Mouse (Mus musculus) forebrain, embryonic 14.5 days (tissue): Measurements from ENCODE around the gene Idi1. TPM values are rescaled to one million over a fixed set of nuclear protein-coding genes. Genes with fewer than 3 reads are reported as not detected.
"Not testable (repeated sequence)": the region's sequence is repeated elsewhere in the genome, so short reads cannot be mapped to it uniquely, and the experiment has no call there.

Experiments used
- ATAC-seq: fragments of 200-750 bp; cut with Nextera tagmentation; 2 replicates; pipeline ENCODE4 v1.8.0; 2017; ENCODE audit warnings: mild to moderate bottlenecking, moderate library complexity
- DNase-seq: peaks from one replicate; pipeline ENCODE4 v3.0.0-alpha.2; 2015; ENCODE audit warnings: low spot score
- H3K27ac ChIP-seq: fragments of 300-500 bp; sonication (generic); 2 replicates; pipeline ENCODE4 v1.5.1; 2014; ENCODE audit warnings: low read depth, mild to moderate bottlenecking, control low read depth, low read length, moderate library complexity
- H3K27me3 ChIP-seq: fragments of 300-500 bp; sonication (generic); replicated peaks from 2 replicates; pipeline ENCODE4 v1.6.1; 2014; ENCODE audit warnings: low read length, control low read depth, mixed read lengths; ENCODE audit not compliant: control insufficient read depth, insufficient read depth
- H3K36me3 ChIP-seq: fragments of 300-500 bp; sonication (generic); 2 replicates; pipeline ENCODE4 v1.6.1; 2014; ENCODE audit warnings: low read length, control low read depth; ENCODE audit not compliant: control insufficient read depth, insufficient read depth
- H3K4me1 ChIP-seq: fragments of 300-500 bp; sonication (generic); 2 replicates; pipeline ENCODE4 v1.6.1; 2014; ENCODE audit warnings: antibody characterized with exemption, low read length, control low read depth; ENCODE audit not compliant: control insufficient read depth, insufficient read depth
- H3K4me2 ChIP-seq: fragments of 300-500 bp; sonication (generic); 2 replicates; pipeline ENCODE4 v1.6.1; 2014; ENCODE audit warnings: mild to moderate bottlenecking, control low read depth, low read length
- H3K4me3 ChIP-seq: fragments of 300-500 bp; sonication (generic); 2 replicates; pipeline ENCODE4 v1.5.1; 2014; ENCODE audit warnings: low read depth, low read length, control low read depth
- H3K9ac ChIP-seq: fragments of 300-500 bp; sonication (generic); 2 replicates; pipeline ENCODE4 v1.6.1; 2014; ENCODE audit warnings: mild to moderate bottlenecking, low read length, control low read depth, moderate library complexity
- H3K9me3 ChIP-seq: fragments of 300-500 bp; sonication (generic); replicated peaks from 2 replicates; pipeline ENCODE4 v1.6.1; 2016; ENCODE audit warnings: low read length, control low read depth, mixed read lengths; ENCODE audit not compliant: control insufficient read depth
- WGBS: fragments of 180-500 bp; shearing (Covaris S2); extraction: QIAGEN DNeasy Blood & Tissue Kit; methylation state at CpG from one replicate; pipeline ENCODE4 v1.1.7; 2014; 5-methylcytosine and 5-hydroxymethylcytosine counted together
- microRNA-seq: library from miRNA; unstranded; fragments of <30 nt; microRNA quantifications from one replicate; pipeline ENCODE4, GENCODE M21; 2016
- polyA plus RNA-seq: library from polyadenylated mRNA; unstranded; fragments of >200 nt; fragmentation: Nextera tagmentation; extraction: Ambion mirVana; gene quantifications from 2 replicates; pipeline ENCODE4 v1.2.1, GENCODE M21; 2014

The Idi1 gene
- polyA plus RNA-seq, 1 experiment from 2014 or later, result 85.6 TPM

DNA sequence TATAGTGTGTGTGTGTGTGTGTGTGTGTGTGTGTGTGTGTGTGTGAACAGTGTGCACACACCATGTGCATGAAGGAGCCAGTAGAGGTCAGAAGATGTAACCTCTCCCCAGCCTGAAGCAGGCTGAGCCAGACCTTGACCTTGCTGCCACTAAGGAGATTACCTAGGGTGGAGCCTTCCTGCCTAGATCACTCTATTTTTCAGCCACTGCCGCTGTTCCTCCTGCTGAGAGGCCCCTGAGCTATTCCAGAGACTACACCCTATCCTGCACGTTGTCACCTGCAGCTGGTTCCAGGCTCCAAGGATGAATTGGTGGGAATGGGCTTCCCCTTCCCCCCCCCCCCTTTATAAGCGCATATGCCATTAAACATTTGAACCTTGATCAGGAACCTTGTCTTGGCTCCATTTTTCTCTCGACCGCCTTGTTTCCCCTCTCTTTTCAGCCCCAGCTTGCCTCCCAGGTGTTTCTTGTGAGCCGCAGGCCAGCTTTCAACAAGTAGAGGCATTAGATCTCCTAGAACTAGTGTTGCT, 52.4 kb downstream of the Idi1 start:
- not testable (repeated sequence) for ATAC-seq, H3K36me3 ChIP-seq, H3K9me3 ChIP-seq, H3K27me3 ChIP-seq, DNase-seq, H3K9ac ChIP-seq, H3K4me1 ChIP-seq, H3K4me3 ChIP-seq, H3K4me2 ChIP-seq, H3K27ac ChIP-seq
- WGBS, result 78% methylated on average over 6 of the region's 6 CpGs

DNA sequence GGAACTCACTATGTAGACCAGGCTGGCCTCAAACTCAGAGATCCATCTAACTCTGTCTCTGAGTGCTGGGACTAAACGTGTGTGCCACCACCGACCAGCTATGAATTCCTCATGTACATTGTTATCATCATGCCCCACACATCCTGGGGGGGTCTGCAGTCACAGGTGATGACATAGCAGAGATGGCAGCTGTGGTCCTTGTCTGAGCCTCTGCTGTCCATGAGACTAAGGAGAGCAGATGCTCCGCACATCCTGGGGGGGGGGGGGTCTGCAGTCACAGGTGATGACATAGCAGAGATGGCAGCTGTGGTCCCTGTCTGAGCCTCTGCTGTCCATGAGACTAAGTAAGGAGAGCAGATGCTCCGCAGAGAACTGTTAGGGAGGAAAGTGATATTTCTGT, 55.8 kb downstream of the Idi1 start:
- H3K9me3 ChIP-seq, H3K4me1 ChIP-seq, DNase-seq, H3K4me3 ChIP-seq, H3K27me3 ChIP-seq, ATAC-seq, H3K27ac ChIP-seq, H3K9ac ChIP-seq, H3K4me2 ChIP-seq, H3K36me3 ChIP-seq: not testable (repeated sequence)
- WGBS, result 87% methylated on average over 4 of the region's 4 CpGs

DNA sequence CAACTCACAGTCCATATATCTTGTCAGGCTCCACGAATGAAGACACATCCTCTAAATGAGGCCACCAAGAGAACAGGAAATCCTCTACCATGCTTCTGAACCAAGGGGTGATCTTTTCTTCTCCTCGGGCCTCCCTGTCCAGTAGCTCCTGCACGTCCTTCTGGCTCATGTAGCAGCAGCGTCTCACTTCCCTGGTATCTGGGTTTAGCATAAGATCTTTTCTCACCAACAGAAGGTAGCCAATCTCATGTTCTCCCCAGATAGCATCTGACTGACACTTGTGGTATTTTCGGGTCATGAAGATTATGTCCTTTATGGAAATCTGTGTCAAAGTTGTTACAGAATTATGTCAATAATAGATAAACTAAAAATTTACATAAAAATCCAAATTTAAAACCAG, 56.4 kb downstream of the Idi1 start:
- H3K27me3 ChIP-seq, DNase-seq, H3K4me3 ChIP-seq, H3K27ac ChIP-seq, ATAC-seq, H3K4me2 ChIP-seq, H3K4me1 ChIP-seq, H3K36me3 ChIP-seq, H3K9me3 ChIP-seq, H3K9ac ChIP-seq: not testable (repeated sequence)
- WGBS, result 63% methylated on average over 1 of the region's 5 CpGs

Small RNA genes within 50 kb of the gene (microRNA-seq; reads per million reads assigned to microRNA genes)
- gene Gm22750, result not detected

Other genes with a start within 250 kb of the Idi1 start
- gene Wdr37, start 13.6 kb upstream of the Idi1 start, polyA plus RNA-seq, result 49.3 and 52.2 TPM in 2 replicates
- not detected in 2 replicates for gene Gm9745, start 62.7 kb downstream of the Idi1 start, polyA plus RNA-seq
- not detected in 2 replicates for gene Idi2, start 67.4 kb downstream of the Idi1 start, polyA plus RNA-seq
- gene Gtpbp4, start 110.6 kb downstream of the Idi1 start, polyA plus RNA-seq, result 80.3 and 86.4 TPM in 2 replicates
- 37.0 and 41.0 TPM in 2 replicates for gene Larp4b, start 208.4 kb downstream of the Idi1 start, polyA plus RNA-seq